Mouse (Mus musculus) heart, embryonic 13.5 days (tissue): ENCODE data around the gene Ice1. TPM values are rescaled to one million over a fixed set of nuclear protein-coding genes. Genes with fewer than 3 reads are reported as not detected.

ENCODE experiments used
- ATAC-seq: fragments of 200-750 bp; cut with Nextera tagmentation; 2 replicates; pipeline ENCODE4 v1.8.0; 2017; ENCODE audit warnings: moderate TSS enrichment; ENCODE audit not compliant: insufficient number of reproducible peaks, low FRiP score, low TSS enrichment; ENCODE audit errors: extremely low read depth
- H3K27ac ChIP-seq: fragments of 300-500 bp; sonication (generic); replicated peaks from 2 replicates; pipeline ENCODE4 v1.5.1; 2015; ENCODE audit warnings: moderate library complexity, mild to moderate bottlenecking, inconsistent platforms
- H3K27me3 ChIP-seq: fragments of 300-500 bp; sonication (generic); replicated peaks from 2 replicates; pipeline ENCODE4 v1.6.1; 2015; ENCODE audit warnings: mild to moderate bottlenecking, inconsistent platforms
- H3K36me3 ChIP-seq: fragments of 300-500 bp; sonication (generic); 2 replicates; pipeline ENCODE4 v1.6.1; 2015; ENCODE audit warnings: mild to moderate bottlenecking, inconsistent platforms
- H3K4me1 ChIP-seq: fragments of 300-500 bp; sonication (generic); 2 replicates; pipeline ENCODE4 v1.6.1; 2015; ENCODE audit warnings: inconsistent platforms
- H3K4me2 ChIP-seq: fragments of 300-500 bp; sonication (generic); 2 replicates; pipeline ENCODE4 v1.6.1; 2015; ENCODE audit warnings: inconsistent platforms, mild to moderate bottlenecking, moderate library complexity
- H3K4me3 ChIP-seq: fragments of 300-500 bp; sonication (generic); 2 replicates; pipeline ENCODE4 v1.5.1; 2015; ENCODE audit warnings: moderate library complexity, mild to moderate bottlenecking, inconsistent platforms
- H3K9ac ChIP-seq: fragments of 300-500 bp; sonication (generic); 2 replicates; pipeline ENCODE4 v1.6.1; 2015; ENCODE audit warnings: inconsistent platforms, mild to moderate bottlenecking, moderate library complexity
- H3K9me3 ChIP-seq: fragments of 300-500 bp; sonication (generic); 2 replicates; pipeline ENCODE4 v1.6.1; 2016; ENCODE audit warnings: inconsistent platforms
- WGBS: fragments of 180-500 bp; shearing (Covaris S2); methylation state at CpG from one replicate; pipeline ENCODE4 v1.1.7; 2015; ENCODE audit warnings: mixed read lengths; 5-methylcytosine and 5-hydroxymethylcytosine counted together
- polyA plus RNA-seq: library from polyadenylated mRNA; unstranded; fragments of >200 nt; fragmentation: Nextera tagmentation; extraction: Ambion mirVana; gene quantifications from 2 replicates; pipeline ENCODE4 v1.2.1, GENCODE M21; 2015

Gene Ice1
- polyA plus RNA-seq, 1 experiment from 2014 or later: 11.2 TPM

- no peaks in the 10 kb centered on the region for H3K36me3 ChIP-seq
- no peak overlapping the region for H3K4me2 ChIP-seq
- 69% methylated on average over 5 of the region's 5 CpGs for WGBS
- no peak overlapping the region for H3K4me3 ChIP-seq
- H3K27ac ChIP-seq: no peak overlapping the region
- H3K9me3 ChIP-seq: no peaks in the 10 kb centered on the region
- H3K27me3 ChIP-seq: no peaks in the 10 kb centered on the region
- no peak for ATAC-seq
- H3K9ac ChIP-seq: no peak overlapping the region
- H3K4me1 ChIP-seq: no peaks in the 10 kb centered on the region
These were observed 84.0 kb downstream of the Ice1 start for GRCm38 (mm10) chr13:70553456-70553855.

GRCm38 (mm10) chr13:70547457-70547856 is 90.0 kb downstream of the Ice1 start:
- Histone ChIP-seq H3K36me3 (no peaks in the 10 kb centered on the region), H3K9me3 (no peaks in the 10 kb centered on the region), H3K9ac (no peak overlapping the region), H3K4me2 (no peak overlapping the region), H3K27ac (no peak overlapping the region), H3K4me3 (no peak overlapping the region), H3K4me1 (peaks cover 4% of the 10 kb centered on the region; the same call in 1 of the 2 replicates), H3K27me3 (no peaks in the 10 kb centered on the region)
- ATAC-seq: no peak
- 28% methylated on average over 3 of the region's 3 CpGs for WGBS

GRCm38 (mm10) chr13:70545261-70545660 is 92.2 kb downstream of the Ice1 start:
- Histone ChIP-seq H3K4me3 (no peak overlapping the region), H3K9ac (no peak overlapping the region), H3K4me1 (peaks cover 4% of the 10 kb centered on the region; the same call in 1 of the 2 replicates), H3K36me3 (no peaks in the 10 kb centered on the region), H3K4me2 (no peak overlapping the region), H3K9me3 (no peaks in the 10 kb centered on the region), H3K27me3 (no peaks in the 10 kb centered on the region), H3K27ac (no peak overlapping the region)
- no peak for ATAC-seq
- WGBS: 9% methylated on average over 1 of the region's 1 CpGs

GRCm38 (mm10) chr13:70539842-70540241 is 97.6 kb downstream of the Ice1 start:
- Histone ChIP-seq H3K36me3 (no peaks in the 10 kb centered on the region), H3K9ac (no peak overlapping the region), H3K4me2 (no peak overlapping the region), H3K27me3 (no peaks in the 10 kb centered on the region), H3K27ac (no peak overlapping the region), H3K4me3 (no peak overlapping the region), H3K9me3 (no peaks in the 10 kb centered on the region), H3K4me1 (no peaks in the 10 kb centered on the region)
- ATAC-seq: no peak
- WGBS: 52% methylated on average over 1 of the region's 1 CpGs

GRCm38 (mm10) chr13:70533412-70533811 is 104.0 kb downstream of the Ice1 start:
- H3K36me3 ChIP-seq: no peaks in the 10 kb centered on the region
- ATAC-seq: no peak
- H3K9me3 ChIP-seq: no peaks in the 10 kb centered on the region
- no peak overlapping the region for H3K9ac ChIP-seq
- no peaks in the 10 kb centered on the region for H3K4me1 ChIP-seq
- no peak overlapping the region for H3K27ac ChIP-seq
- H3K27me3 ChIP-seq: no peaks in the 10 kb centered on the region
- 75% methylated on average over 5 of the region's 5 CpGs for WGBS
- no peak overlapping the region for H3K4me2 ChIP-seq
- no peak overlapping the region for H3K4me3 ChIP-seq

GRCm38 (mm10) chr13:70532719-70533118 is 104.7 kb downstream of the Ice1 start:
- H3K27ac ChIP-seq: no peak overlapping the region
- H3K4me1 ChIP-seq: no peaks in the 10 kb centered on the region
- WGBS: 80% methylated on average over 10 of the region's 10 CpGs

GRCm38 (mm10) chr13:70517651-70518050 is 119.8 kb downstream of the Ice1 start:
- Histone ChIP-seq H3K36me3 (no peaks in the 10 kb centered on the region), H3K9ac (no peak overlapping the region), H3K4me3 (no peak overlapping the region), H3K4me1 (no peaks in the 10 kb centered on the region), H3K9me3 (no peaks in the 10 kb centered on the region), H3K27me3 (no peaks in the 10 kb centered on the region), H3K4me2 (no peak overlapping the region), H3K27ac (no peak overlapping the region)
- WGBS: 59% methylated on average over 2 of the region's 2 CpGs
- ATAC-seq: no peak

More at GRCm38 (mm10) chr13:70532719-70533118, 104.7 kb downstream of the Ice1 start:
- Histone ChIP-seq H3K27me3 (no peaks in the 10 kb centered on the region), H3K4me3 (no peak overlapping the region), H3K9ac (no peak overlapping the region), H3K9me3 (no peaks in the 10 kb centered on the region), H3K36me3 (no peaks in the 10 kb centered on the region), H3K4me2 (no peak overlapping the region)
- ATAC-seq: no peak

GRCm38 (mm10) chr13:70515004-70515403 is 122.4 kb downstream of the Ice1 start:
- no peak for ATAC-seq
- WGBS: 55% methylated on average over 2 of the region's 2 CpGs

GRCm38 (mm10) chr13:70510199-70510598 is 127.2 kb downstream of the Ice1 start:
- Histone ChIP-seq H3K27me3 (no peaks in the 10 kb centered on the region), H3K27ac (no peak overlapping the region), H3K36me3 (no peaks in the 10 kb centered on the region), H3K4me2 (no peak overlapping the region), H3K4me1 (no peaks in the 10 kb centered on the region), H3K4me3 (no peak overlapping the region), H3K9me3 (no peaks in the 10 kb centered on the region), H3K9ac (no peak overlapping the region)
- ATAC-seq: no peak
- WGBS: 63% methylated on average over 5 of the region's 5 CpGs

More at GRCm38 (mm10) chr13:70515004-70515403, 122.4 kb downstream of the Ice1 start:
- no peak overlapping the region for H3K9ac ChIP-seq
- H3K4me2 ChIP-seq: no peak overlapping the region
- no peaks in the 10 kb centered on the region for H3K4me1 ChIP-seq
- no peaks in the 10 kb centered on the region for H3K27me3 ChIP-seq
- H3K36me3 ChIP-seq: no peaks in the 10 kb centered on the region
- H3K4me3 ChIP-seq: no peak overlapping the region
- no peaks in the 10 kb centered on the region for H3K9me3 ChIP-seq
- H3K27ac ChIP-seq: no peak overlapping the region

- Histone ChIP-seq H3K4me1 (no peaks in the 10 kb centered on the region), H3K9me3 (no peaks in the 10 kb centered on the region), H3K4me3 (no peak overlapping the region), H3K27ac (no peak overlapping the region), H3K9ac (no peak overlapping the region), H3K27me3 (no peaks in the 10 kb centered on the region), H3K36me3 (no peaks in the 10 kb centered on the region), H3K4me2 (no peak overlapping the region)
- ATAC-seq: no peak
- 70% methylated on average over 8 of the region's 8 CpGs for WGBS
These were observed 127.9 kb downstream of the Ice1 start for GRCm38 (mm10) chr13:70509375-70510016.

- Histone ChIP-seq H3K9ac (no peak overlapping the region), H3K4me1 (no peaks in the 10 kb centered on the region), H3K4me3 (no peak overlapping the region), H3K36me3 (no peaks in the 10 kb centered on the region), H3K9me3 (no peaks in the 10 kb centered on the region), H3K27me3 (no peaks in the 10 kb centered on the region), H3K27ac (no peak overlapping the region), H3K4me2 (no peak overlapping the region)
- WGBS: 66% methylated on average over 5 of the region's 5 CpGs
- no peak for ATAC-seq
These were observed 128.6 kb downstream of the Ice1 start for GRCm38 (mm10) chr13:70508708-70509374.
